11 mouse cellular contexts compared by ENCODE assay signal in the genomic region with DNA sequence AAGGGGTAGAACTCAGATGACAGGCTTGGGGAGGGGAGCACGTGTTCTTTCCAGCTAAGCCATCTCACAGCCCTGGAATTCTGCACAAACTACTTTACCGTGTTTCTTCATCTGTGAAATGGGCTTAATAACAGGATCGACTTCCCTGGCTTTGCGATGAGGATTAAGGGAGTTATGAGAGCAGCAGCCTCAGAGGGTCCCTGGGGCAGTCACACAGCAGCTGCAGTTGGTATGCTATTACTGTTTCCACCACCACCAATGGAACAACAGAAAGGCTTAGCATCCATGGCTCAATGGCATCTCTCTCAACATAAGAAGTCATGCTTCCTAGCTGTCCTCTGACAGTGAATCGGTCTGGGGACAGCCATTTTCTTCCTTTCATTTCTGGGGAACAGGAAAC. TPM values are rescaled to one million over a fixed set of nuclear protein-coding genes. Genes with fewer than 3 reads are reported as not detected.
DNase-seq lines count a peak whose midpoint lies in the region; ATAC-seq lines count a peak whose summit lies in the region.
"Had no signal": no experiment of that assay in that cellular context is flagged by ENCODE, and none has a peak within 500 bp of the region (broad histone marks: within the 10 kb centered on the region; RNA-seq: fewer than 3 reads in every experiment).

No protein-coding gene starts in this region.

- H3K4me1 ChIP-seq in intestine, embryonic 16.5 days (ENCODE audit: control insufficient read depth, insufficient read depth, low read length) = peaks cover 20% of the 10 kb centered on the region
- peaks cover 15% of the 10 kb centered on the region for H3K4me1 ChIP-seq in intestine, embryonic 15.5 days (replicated peaks)
- H3K4me1 ChIP-seq in embryonic facial prominence, embryonic 11.5 days (ENCODE audit: control insufficient read depth, insufficient read depth, low read length) = 0 out of 2 replicates have a peak, but pooled peaks cover 4% of the 10 kb centered on the region
- H3K4me1 ChIP-seq in liver, embryonic 12.5 days = peaks cover 90% of the 10 kb centered on the region

- H3K4me2 ChIP-seq in intestine, embryonic 16.5 days (ENCODE audit: low read depth, low read length) = no peak overlapping the region
- no peak overlapping the region for H3K4me2 ChIP-seq in intestine, embryonic 15.5 days (replicated peaks)
- 0 out of 2 replicates have a peak overlapping the region, but pooled peaks have one; percentile 7 for H3K4me2 ChIP-seq in embryonic facial prominence, embryonic 11.5 days (ENCODE audit: low read depth, low read length)
- H3K4me2 ChIP-seq in liver, embryonic 12.5 days = peak overlapping the region; percentile 70

- H3K27me3 ChIP-seq in intestine, embryonic 16.5 days (replicated peaks; ENCODE audit: control insufficient read depth, insufficient read depth, low read length) = no peaks in the 10 kb centered on the region
- no peaks in the 10 kb centered on the region for H3K27me3 ChIP-seq in intestine, embryonic 15.5 days (replicated peaks)
- no peaks in the 10 kb centered on the region for H3K27me3 ChIP-seq in embryonic facial prominence, embryonic 11.5 days (ENCODE audit: control insufficient read depth, insufficient read depth, low read length)
- no peaks in the 10 kb centered on the region for H3K27me3 ChIP-seq in liver, embryonic 12.5 days (replicated peaks)

- H3K27ac ChIP-seq in intestine, embryonic 16.5 days (ENCODE audit: low read length) = 0 out of 2 replicates have a peak overlapping the region, but pooled peaks have one; percentile 34
- H3K27ac ChIP-seq in intestine, embryonic 15.5 days = no peak overlapping the region
- no peak overlapping the region; the same call in 1 of the 2 replicates for H3K27ac ChIP-seq in embryonic facial prominence, embryonic 11.5 days (replicated peaks; ENCODE audit: low read depth, low read length)
- peak overlapping the region; percentile 96 for H3K27ac ChIP-seq in liver, embryonic 12.5 days
- H3K27ac ChIP-seq: layer of hippocampus, adult 2 months had no signal

- DNase-seq in NIH3T3 (ENCODE audit: low read depth) = peak; percentile 9
- no peak for DNase-seq in embryonic facial prominence, embryonic 11.5 days (ENCODE audit: low spot score)
- no peak for DNase-seq in frontal cortex, postnatal 36 days (ENCODE audit: low spot score in 2 of 2)
- DNase-seq: adrenal gland, postnatal 25 days; cerebellum, adult 2 months; thymus, postnatal 25 days had no signal

- ATAC-seq in intestine, embryonic 16.5 days = no peak
- ATAC-seq in intestine, embryonic 15.5 days = no peak
- no peak for ATAC-seq in embryonic facial prominence, embryonic 11.5 days (replicated peaks; ENCODE audit: insufficient number of reproducible peaks, low FRiP score, low TSS enrichment, low read depth)
- ATAC-seq in liver, embryonic 12.5 days = no peak
- no peak for ATAC-seq in inflammation-experienced regulatory T-cells, adult 6 months

- H3K4me3 ChIP-seq in intestine, embryonic 16.5 days (ENCODE audit: low read length) = no peak overlapping the region
- H3K4me3 ChIP-seq in intestine, embryonic 15.5 days (replicated peaks) = no peak overlapping the region
- H3K4me3 ChIP-seq in embryonic facial prominence, embryonic 11.5 days (ENCODE audit: low read depth, low read length) = no peak overlapping the region
- no peak overlapping the region for H3K4me3 ChIP-seq in liver, embryonic 12.5 days
- H3K4me3 ChIP-seq: layer of hippocampus, adult 2 months had no signal

- H3K9me3 ChIP-seq in intestine, embryonic 16.5 days (ENCODE audit: control insufficient read depth, low read length) = no peaks in the 10 kb centered on the region
- no peaks in the 10 kb centered on the region for H3K9me3 ChIP-seq in intestine, embryonic 15.5 days
- H3K9me3 ChIP-seq in embryonic facial prominence, embryonic 11.5 days (replicated peaks; ENCODE audit: control insufficient read depth, low read length) = no peaks in the 10 kb centered on the region
- no peaks in the 10 kb centered on the region for H3K9me3 ChIP-seq in liver, embryonic 12.5 days (replicated peaks)

- H3K36me3 ChIP-seq in intestine, embryonic 16.5 days (ENCODE audit: control insufficient read depth, insufficient read depth, low read length) = no peaks in the 10 kb centered on the region
- H3K36me3 ChIP-seq in intestine, embryonic 15.5 days = no peaks in the 10 kb centered on the region
- no peaks in the 10 kb centered on the region for H3K36me3 ChIP-seq in embryonic facial prominence, embryonic 11.5 days (replicated peaks; ENCODE audit: control insufficient read depth, insufficient read depth, low read depth, low read length)
- H3K36me3 ChIP-seq in liver, embryonic 12.5 days = peaks cover 26% of the 10 kb centered on the region

- WGBS in intestine, embryonic 16.5 days = 83% methylated on average over 5 of the region's 5 CpGs
- 88% methylated on average over 5 of the region's 5 CpGs for WGBS in intestine, embryonic 15.5 days
- WGBS in embryonic facial prominence, embryonic 11.5 days = 67% methylated on average over 5 of the region's 5 CpGs
- WGBS in liver, embryonic 12.5 days (ENCODE audit: insufficient replicate concordance) = 79% methylated on average over 5 of the region's 5 CpGs

- no peak overlapping the region for H3K9ac ChIP-seq in intestine, embryonic 16.5 days (ENCODE audit: low read depth, low read length)
- no peak overlapping the region for H3K9ac ChIP-seq in intestine, embryonic 15.5 days
- no peak overlapping the region for H3K9ac ChIP-seq in embryonic facial prominence, embryonic 11.5 days (replicated peaks; ENCODE audit: low read length)
- peak overlapping the region; percentile 69 for H3K9ac ChIP-seq in liver, embryonic 12.5 days

RNA-seq across cellular contexts. Expression of a gene that starts 20.7 kb away (rescaled TPM):
- 9.1 and 9.7 TPM in 2 replicates for polyA plus RNA-seq in intestine, embryonic 16.5 days (2015; fragmentation: Nextera tagmentation; extraction: Ambion mirVana)
- 11.5 and 12.0 TPM in 2 replicates for polyA plus RNA-seq in intestine, embryonic 15.5 days (2015; fragmentation: Nextera tagmentation; extraction: Ambion mirVana)
- polyA plus RNA-seq in embryonic facial prominence, embryonic 11.5 days (2014; fragmentation: Nextera tagmentation; extraction: Ambion mirVana) = 10.5 TPM in 2 replicates
- polyA plus RNA-seq in liver, embryonic 12.5 days (2016; fragmentation: Nextera tagmentation; extraction: Ambion mirVana) = 56.5 and 59.8 TPM in 2 replicates
- 10 to 100 TPM; 18.2 to 19.0 (median 18.6) TPM for polyA plus RNA-seq in inflammation-experienced regulatory T-cells, adult 6 months (2017; shearing (Covaris generic))

RNA-seq across cellular contexts. Expression of a gene that starts 20.8 kb away (rescaled TPM):
- 21.9 and 22.8 TPM in 2 replicates for polyA plus RNA-seq in intestine, embryonic 16.5 days (2015; fragmentation: Nextera tagmentation; extraction: Ambion mirVana)
- polyA plus RNA-seq in intestine, embryonic 15.5 days (2015; fragmentation: Nextera tagmentation; extraction: Ambion mirVana) = 21.3 and 23.1 TPM in 2 replicates
- polyA plus RNA-seq in embryonic facial prominence, embryonic 11.5 days (2014; fragmentation: Nextera tagmentation; extraction: Ambion mirVana) = 34.3 and 35.3 TPM in 2 replicates
- 37.5 and 38.4 TPM in 2 replicates for polyA plus RNA-seq in liver, embryonic 12.5 days (2016; fragmentation: Nextera tagmentation; extraction: Ambion mirVana)
- 10 to 100 TPM in 2 of 3 experiments, 1 to 10 TPM in 1; 9.3 to 12.4 (median 12.2) TPM for polyA plus RNA-seq in inflammation-experienced regulatory T-cells, adult 6 months (2017; shearing (Covaris generic))

Comparison
In these comparisons a context has a peak if more than half of its experiments do, and no peak if none do; other contexts are left out.
1. H3K27ac ChIP-seq: peak in intestine, embryonic 16.5 days (single experiment) and liver, embryonic 12.5 days (single experiment); none in intestine, embryonic 15.5 days (single experiment) and embryonic facial prominence, embryonic 11.5 days (single experiment).
2. H3K4me2 ChIP-seq: peak in embryonic facial prominence, embryonic 11.5 days (single experiment) and liver, embryonic 12.5 days (single experiment); none in intestine, embryonic 16.5 days (single experiment) and intestine, embryonic 15.5 days (single experiment).